Mouse (Mus musculus) MEL (cell line): ENCODE measurements at regions not wholly inside any gene's neighbourhood (a gene's known extent, or its start where the extent isn't known, plus 50 kb on each side); places are given as distances from the start of the nearest gene placed in this dataset.
"Not testable (repeated sequence)": the region's sequence is repeated elsewhere in the genome, so short reads cannot be mapped to it uniquely, and the experiment has no call there.

Source experiments
- DNase-seq: peaks from one replicate; pipeline ENCODE4 v3.0.0; 2011; ENCODE audit warnings: low read depth, low spot score
- H3K27ac ChIP-seq: 2 replicates; pipeline ENCODE4 v1.5.1; 2012; ENCODE audit warnings: low read depth, mild to moderate bottlenecking, control low read depth, low read length, moderate library complexity; ENCODE audit not compliant: control insufficient read depth
- H3K27me3 ChIP-seq, 2 experiments: fragments of 150-350 bp in 1 of 2; sonication (generic) in 1 of 2; 2 replicates each; pipeline ENCODE4 v1.6.1; 2012; ENCODE audit warnings: low read length in 2 of 2, mild to moderate bottlenecking in 2 of 2, improper control_type of control experiment in 1 of 2, moderate library complexity in 1 of 2; ENCODE audit not compliant: insufficient read depth in 2 of 2, control insufficient read depth in 1 of 2
- H3K36me3 ChIP-seq, 2 experiments: 2 replicates each; pipeline ENCODE4 v1.6.1; 2012 to 2014; ENCODE audit warnings: low read length in 2 of 2, improper control_type of control experiment in 1 of 2, inconsistent platforms in 1 of 2, mild to moderate bottlenecking in 1 of 2; ENCODE audit not compliant: insufficient read depth in 2 of 2, control insufficient read depth in 1 of 2
- H3K4me1 ChIP-seq, 2 experiments: fragments of 150-350 bp in 1 of 2; sonication (generic) in 1 of 2; 2 replicates each; pipeline ENCODE4 v1.6.1; 2012; ENCODE audit warnings: low read length in 2 of 2, improper control_type of control experiment in 1 of 2, mild to moderate bottlenecking in 1 of 2; ENCODE audit not compliant: insufficient read depth in 2 of 2, control insufficient read depth in 1 of 2
- H3K4me3 ChIP-seq, 2 experiments: fragments of 150-350 bp in 1 of 2; sonication (generic) in 1 of 2; 2 replicates each; pipeline ENCODE4 v1.5.1; 2012; ENCODE audit warnings: low read depth in 2 of 2, low read length in 2 of 2, mild to moderate bottlenecking in 2 of 2, moderate library complexity in 2 of 2, control low read depth in 1 of 2, improper control_type of control experiment in 1 of 2; ENCODE audit not compliant: control insufficient read depth in 1 of 2, insufficient read depth in 1 of 2
- H3K79me2 ChIP-seq: 2 replicates; pipeline ENCODE4 v1.6.1; 2012; ENCODE audit warnings: mild to moderate bottlenecking, low read length, moderate library complexity; ENCODE audit not compliant: control insufficient read depth, poor library complexity, insufficient read depth
- H3K9ac ChIP-seq: 2 replicates; pipeline ENCODE4 v1.6.1; 2012; ENCODE audit warnings: low read depth, mild to moderate bottlenecking, control low read depth, low read length, moderate library complexity; ENCODE audit not compliant: control insufficient read depth, poor library complexity, severe bottlenecking
- H3K9me3 ChIP-seq: fragments of 150-350 bp; sonication (generic); replicated peaks from 2 replicates; pipeline ENCODE4 v1.6.1; 2012; ENCODE audit warnings: mild to moderate bottlenecking, low read length, improper control_type of control experiment, moderate library complexity; ENCODE audit not compliant: insufficient read depth
- CHD1 ChIP-seq: IDR thresholded peaks from 2 replicates; pipeline ENCODE4 v1.6.1; 2012; ENCODE audit warnings: low read depth, mild to moderate bottlenecking, inconsistent platforms, low read length, improper control_type of control experiment
- CTCF ChIP-seq, 3 experiments: IDR thresholded peaks in 2 of 3; conservative IDR thresholded peaks in 1 of 3; 2 replicates each; pipeline ENCODE4 v1.5.1; 2011 to 2012; ENCODE audit warnings: low read length in 3 of 3, low read depth in 2 of 3, mild to moderate bottlenecking in 2 of 3, improper control_type of control experiment in 1 of 3, inconsistent platforms in 1 of 3, mixed read lengths in 1 of 3, moderate library complexity in 1 of 3; ENCODE audit not compliant: control insufficient read depth in 1 of 3, insufficient read depth in 1 of 3, poor library complexity in 1 of 3, severe bottlenecking in 1 of 3
- ELF1 ChIP-seq: IDR thresholded peaks from 2 replicates; pipeline ENCODE4 v1.6.1; 2014; ENCODE audit warnings: low read depth, mild to moderate bottlenecking, inconsistent platforms, low read length, improper control_type of control experiment, moderate library complexity
- ETS1 ChIP-seq: IDR thresholded peaks from 2 replicates; pipeline ENCODE4 v1.6.1; 2012; ENCODE audit warnings: low read depth, mild to moderate bottlenecking, inconsistent platforms, low read length, improper control_type of control experiment, moderate library complexity
- GABPA ChIP-seq: IDR thresholded peaks from 2 replicates; pipeline ENCODE4 v1.6.1; 2012; ENCODE audit warnings: low read depth, mild to moderate bottlenecking, inconsistent platforms, low read length, improper control_type of control experiment, moderate library complexity
- GATA1 ChIP-seq: IDR thresholded peaks from 2 replicates; pipeline ENCODE4 v1.6.1; 2011; ENCODE audit warnings: low read depth, low read length, improper control_type of control experiment
- JUND ChIP-seq: IDR thresholded peaks from 2 replicates; pipeline ENCODE4 v1.6.1; 2011; ENCODE audit warnings: low read depth, mild to moderate bottlenecking, improper control_type of control experiment, low read length
- KAT2A ChIP-seq: conservative IDR thresholded peaks from 2 replicates; pipeline ENCODE4 v1.6.1; 2012; ENCODE audit warnings: low read depth, low read length, improper control_type of control experiment, inconsistent platforms
- MAFK ChIP-seq: IDR thresholded peaks from 2 replicates; pipeline ENCODE4 v1.6.1; 2011; ENCODE audit warnings: low read depth, mild to moderate bottlenecking, low read length, improper control_type of control experiment, borderline replicate concordance
- MAX ChIP-seq: IDR thresholded peaks from 2 replicates; pipeline ENCODE4 v1.6.1; 2011; ENCODE audit warnings: low read length, improper control_type of control experiment
- MAZ ChIP-seq: IDR thresholded peaks from 2 replicates; pipeline ENCODE4 v1.6.1; 2012; ENCODE audit warnings: low read depth, mild to moderate bottlenecking, inconsistent platforms, low read length, improper control_type of control experiment
- MXI1 ChIP-seq: IDR thresholded peaks from 2 replicates; pipeline ENCODE4 v1.6.1; 2011; ENCODE audit warnings: mild to moderate bottlenecking, low read depth, low read length, improper control_type of control experiment
- MYC ChIP-seq: IDR thresholded peaks from 2 replicates; pipeline ENCODE4 v1.6.1; 2011; ENCODE audit warnings: low read depth, mild to moderate bottlenecking, low read length, improper control_type of control experiment, moderate library complexity
- POLR2A ChIP-seq, 2 experiments: IDR thresholded peaks; 2 replicates each; pipeline ENCODE4 v1.6.1; 2011 to 2012; ENCODE audit warnings: low read length in 2 of 2, mild to moderate bottlenecking in 2 of 2, control low read depth in 1 of 2, improper control_type of control experiment in 1 of 2, low read depth in 1 of 2, moderate library complexity in 1 of 2; ENCODE audit not compliant: control insufficient read depth in 1 of 2, insufficient read depth in 1 of 2, poor library complexity in 1 of 2
- POLR2AphosphoS5 ChIP-seq: IDR thresholded peaks from 2 replicates; pipeline ENCODE4 v1.6.1; 2012; ENCODE audit warnings: low read depth, borderline replicate concordance, mild to moderate bottlenecking, inconsistent platforms, low read length, moderate library complexity, mixed read lengths
- SIN3A ChIP-seq: IDR thresholded peaks from 2 replicates; pipeline ENCODE4 v1.6.1; 2012; ENCODE audit warnings: low read length, improper control_type of control experiment, inconsistent platforms
- SMC3 ChIP-seq: IDR thresholded peaks from 2 replicates; pipeline ENCODE4 v1.6.1; 2011; ENCODE audit warnings: low read depth, low read length, improper control_type of control experiment
- TCF12 ChIP-seq: IDR thresholded peaks from 2 replicates; pipeline ENCODE4 v1.6.1; 2014; ENCODE audit warnings: low read depth, mild to moderate bottlenecking, inconsistent platforms, low read length, improper control_type of control experiment, moderate library complexity
- UBTF ChIP-seq: IDR thresholded peaks from 2 replicates; pipeline ENCODE4 v1.6.1; 2012; ENCODE audit warnings: low read depth, mild to moderate bottlenecking, inconsistent platforms, low read length, improper control_type of control experiment, moderate library complexity, borderline replicate concordance; ENCODE audit not compliant: insufficient read depth
- USF1 ChIP-seq: IDR thresholded peaks from 2 replicates; pipeline ENCODE4 v1.6.1; 2014; ENCODE audit warnings: low read depth, mild to moderate bottlenecking, inconsistent platforms, low read length, improper control_type of control experiment, moderate library complexity
- USF2 ChIP-seq, 2 experiments: IDR thresholded peaks; 2 replicates each; pipeline ENCODE4 v1.6.1; 2011 to 2012; ENCODE audit warnings: improper control_type of control experiment in 2 of 2, low read length in 2 of 2, borderline replicate concordance in 1 of 2, inconsistent platforms in 1 of 2, low read depth in 1 of 2, mild to moderate bottlenecking in 1 of 2; ENCODE audit not compliant: insufficient read depth in 1 of 2
- ZC3H11A ChIP-seq: IDR thresholded peaks from 2 replicates; pipeline ENCODE4 v1.6.1; 2012; ENCODE audit warnings: low read depth, mild to moderate bottlenecking, inconsistent platforms, low read length, improper control_type of control experiment
- ZKSCAN1 ChIP-seq: IDR thresholded peaks from 2 replicates; pipeline ENCODE4 v1.6.1; 2012; ENCODE audit warnings: low read depth, mild to moderate bottlenecking, inconsistent platforms, low read length, improper control_type of control experiment, moderate library complexity

DNA sequence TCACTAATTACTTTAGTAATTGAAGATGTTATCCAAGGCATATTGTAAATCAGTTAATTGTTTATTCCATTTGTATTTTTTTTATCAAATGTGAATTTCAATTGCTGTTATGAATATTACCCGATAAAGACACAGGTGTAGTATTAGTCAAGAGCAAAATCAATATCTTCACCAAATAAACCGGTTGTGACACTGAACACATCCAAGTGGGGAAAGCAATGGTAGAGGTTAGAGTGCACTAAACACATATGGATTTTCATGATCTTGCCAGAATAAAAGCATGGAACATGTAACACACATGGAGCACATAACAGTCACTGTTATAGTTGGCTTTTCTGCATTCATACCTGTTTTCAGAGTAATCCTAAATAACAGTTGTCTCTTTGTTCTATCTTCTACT lies 616.4 kb upstream of the Negr1 start:
- no peak for TF ChIP-seq USF2 (IDR thresholded peaks at IDR 0.05; ENCODE audit: borderline replicate concordance in 1 of 2, insufficient read depth in 1 of 2, low read depth in 1 of 2, low read length in 2 of 2)
- TF ChIP-seq ELF1, result no peak
- no peak for TF ChIP-seq USF1
- no peak for TF ChIP-seq POLR2A (IDR thresholded peaks at IDR 0.05; ENCODE audit: control insufficient read depth in 1 of 2, insufficient read depth in 1 of 2, low read depth in 1 of 2, low read length in 2 of 2, poor library complexity in 1 of 2)
- no peak for TF ChIP-seq ZKSCAN1
- TF ChIP-seq MXI1, result no peak
- no peak for TF ChIP-seq CHD1
- no peak for TF ChIP-seq MAFK
- TF ChIP-seq POLR2AphosphoS5, result no peak
- no peak overlapping the region for H3K4me3 ChIP-seq
- H3K9me3 ChIP-seq, result no peaks in the 10 kb centered on the region
- no peaks in the 10 kb centered on the region for H3K27me3 ChIP-seq
- H3K27ac ChIP-seq, result no peak overlapping the region
- no peak for DNase-seq
- H3K9ac ChIP-seq, result no peak overlapping the region
- H3K4me1 ChIP-seq, result no peaks in the 10 kb centered on the region
- H3K36me3 ChIP-seq, result no peaks in the 10 kb centered on the region
- H3K79me2 ChIP-seq, result no peaks in the 10 kb centered on the region

GRCm38 (mm10) chr3:155962496-155962895 lies 599.1 kb upstream of the Negr1 start:
- not testable (repeated sequence) for H3K4me1 ChIP-seq, H3K27ac ChIP-seq, H3K9me3 ChIP-seq, H3K9ac ChIP-seq, H3K79me2 ChIP-seq, H3K36me3 ChIP-seq
- DNase-seq, result peak; percentile 64
- peak; percentile 27; the same call in 1 of the 2 replicates for TF ChIP-seq ETS1
- TF ChIP-seq, all 39 proteins: peak for 1; not testable (repeated sequence) for 38
- not testable (repeated sequence) for H3K4me3 ChIP-seq, H3K27me3 ChIP-seq

GRCm38 (mm10) chr3:155979636-155980035 lies 582.0 kb upstream of the Negr1 start:
- Histone ChIP-seq H3K9me3 (no peaks in the 10 kb centered on the region), H3K9ac (no peak overlapping the region), H3K4me1 (no peaks in the 10 kb centered on the region), H3K79me2 (no peaks in the 10 kb centered on the region)
- TF ChIP-seq SIN3A, result no peak
- no peak for TF ChIP-seq ZC3H11A
- TF ChIP-seq SMC3, result no peak
- TF ChIP-seq MYC, result no peak
- TF ChIP-seq ZKSCAN1, result no peak
- TF ChIP-seq CTCF (IDR thresholded peaks at IDR 0.05 in 2 of 3, conservative IDR thresholded peaks at IDR 0.05 in 1 of 3; ENCODE audit: control insufficient read depth in 1 of 3, insufficient read depth in 1 of 3, low read depth in 2 of 3, low read length in 3 of 3, poor library complexity in 1 of 3, severe bottlenecking in 1 of 3), result no peak
- no peak for TF ChIP-seq MAZ
- TF ChIP-seq USF2 (IDR thresholded peaks at IDR 0.05; ENCODE audit: borderline replicate concordance in 1 of 2, insufficient read depth in 1 of 2, low read depth in 1 of 2, low read length in 2 of 2), result no peak
- no peak for TF ChIP-seq GABPA
- no peak for TF ChIP-seq MAX
- no peak for TF ChIP-seq GATA1
- TF ChIP-seq KAT2A, result no peak
- TF ChIP-seq UBTF, result no peak
- no peak for TF ChIP-seq TCF12
- no peak for TF ChIP-seq JUND
- TF ChIP-seq, all 39 proteins: peak for 0
- H3K36me3 ChIP-seq, result no peaks in the 10 kb centered on the region
- H3K4me3 ChIP-seq, result no peak overlapping the region
- no peaks in the 10 kb centered on the region for H3K27me3 ChIP-seq
- no peak overlapping the region for H3K27ac ChIP-seq
- DNase-seq, result no peak
